Mouse (Mus musculus) neural tube, embryonic 14.5 days (tissue): ENCODE data around the gene Cdc40. TPM values are rescaled to one million over a fixed set of nuclear protein-coding genes. Genes with fewer than 3 reads are reported as not detected.
"Not testable (repeated sequence)": the region's sequence is repeated elsewhere in the genome, so short reads cannot be mapped to it uniquely, and the experiment has no call there.

ENCODE experiments used
- ATAC-seq: fragments of 200-750 bp; cut with Nextera tagmentation; 2 replicates; pipeline ENCODE4 v1.8.0; 2017; ENCODE audit warnings: low read depth, mild to moderate bottlenecking, moderate TSS enrichment, moderate library complexity
- H3K27ac ChIP-seq: fragments of 300-500 bp; sonication (generic); 2 replicates; pipeline ENCODE4 v1.5.1; 2014; ENCODE audit warnings: low read depth, mild to moderate bottlenecking, control low read depth, low read length, moderate library complexity, mixed read lengths
- H3K27me3 ChIP-seq: fragments of 300-500 bp; sonication (generic); 2 replicates; pipeline ENCODE4 v1.6.1; 2014; ENCODE audit warnings: low read length; ENCODE audit not compliant: control insufficient read depth, insufficient read depth
- H3K36me3 ChIP-seq: fragments of 300-500 bp; sonication (generic); 2 replicates; pipeline ENCODE4 v1.6.1; 2014; ENCODE audit warnings: low read length, mixed read lengths; ENCODE audit not compliant: control insufficient read depth, insufficient read depth
- H3K4me1 ChIP-seq: fragments of 300-500 bp; sonication (generic); 2 replicates; pipeline ENCODE4 v1.6.1; 2014; ENCODE audit warnings: low read length; ENCODE audit not compliant: control insufficient read depth, insufficient read depth
- H3K4me2 ChIP-seq: fragments of 300-500 bp; sonication (generic); 2 replicates; pipeline ENCODE4 v1.6.1; 2014; ENCODE audit warnings: mild to moderate bottlenecking, low read depth, low read length, control low read depth
- H3K4me3 ChIP-seq: fragments of 300-500 bp; sonication (generic); 2 replicates; pipeline ENCODE4 v1.5.1; 2014; ENCODE audit warnings: low read depth, low read length, control low read depth, mixed read lengths
- H3K9ac ChIP-seq: fragments of 300-500 bp; sonication (generic); replicated peaks from 2 replicates; pipeline ENCODE4 v1.6.1; 2014; ENCODE audit warnings: low read depth, mild to moderate bottlenecking, control low read depth, low read length, mixed read lengths
- H3K9me3 ChIP-seq: fragments of 300-500 bp; sonication (generic); 2 replicates; pipeline ENCODE4 v1.6.1; 2016; ENCODE audit warnings: low read length; ENCODE audit not compliant: control insufficient read depth
- WGBS: fragments of 180-500 bp; shearing (Covaris S2); extraction: QIAGEN DNeasy Blood & Tissue Kit; methylation state at CpG from one replicate; pipeline ENCODE4 v1.1.7; 2014; 5-methylcytosine and 5-hydroxymethylcytosine counted together
- polyA plus RNA-seq: library from polyadenylated mRNA; unstranded; fragments of >200 nt; fragmentation: Nextera tagmentation; extraction: Ambion mirVana; gene quantifications from 2 replicates; pipeline ENCODE4 v1.2.1, GENCODE M21; 2014

Gene Cdc40
- polyA plus RNA-seq, 1 experiment from 2014 or later = 26.5 TPM

DNA sequence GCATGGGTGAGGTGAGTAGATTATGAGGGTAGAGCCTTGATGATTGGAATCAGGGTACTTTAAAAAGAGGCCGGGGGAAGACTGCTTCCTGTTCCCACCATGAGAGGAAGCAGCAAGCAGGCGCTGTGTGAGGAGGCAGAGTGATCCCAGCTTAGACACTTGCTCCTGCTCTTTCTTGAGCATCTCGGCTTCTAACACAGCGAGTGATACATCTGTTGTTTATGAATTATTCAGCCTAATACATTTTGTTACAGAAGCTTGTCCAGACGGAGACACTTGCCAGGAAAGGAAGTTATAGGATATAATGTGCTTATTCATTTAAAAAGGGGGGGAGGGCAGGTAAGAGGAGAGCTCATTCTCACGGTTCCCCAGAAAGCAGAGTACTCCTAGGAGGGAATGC is 57.2 kb downstream of the Cdc40 start:
- no peaks in the 10 kb centered on the region for H3K27me3 ChIP-seq
- ATAC-seq = no peak
- no peaks in the 10 kb centered on the region for H3K9me3 ChIP-seq
- H3K4me3 ChIP-seq = no peak overlapping the region
- 73% methylated on average over 6 of the region's 6 CpGs for WGBS
- H3K9ac ChIP-seq = no peak overlapping the region
- no peaks in the 10 kb centered on the region for H3K4me1 ChIP-seq
- 0 out of 2 replicates have a peak, but pooled peaks cover 3% of the 10 kb centered on the region for H3K36me3 ChIP-seq
- H3K4me2 ChIP-seq = no peak overlapping the region
- H3K27ac ChIP-seq = no peak overlapping the region

DNA sequence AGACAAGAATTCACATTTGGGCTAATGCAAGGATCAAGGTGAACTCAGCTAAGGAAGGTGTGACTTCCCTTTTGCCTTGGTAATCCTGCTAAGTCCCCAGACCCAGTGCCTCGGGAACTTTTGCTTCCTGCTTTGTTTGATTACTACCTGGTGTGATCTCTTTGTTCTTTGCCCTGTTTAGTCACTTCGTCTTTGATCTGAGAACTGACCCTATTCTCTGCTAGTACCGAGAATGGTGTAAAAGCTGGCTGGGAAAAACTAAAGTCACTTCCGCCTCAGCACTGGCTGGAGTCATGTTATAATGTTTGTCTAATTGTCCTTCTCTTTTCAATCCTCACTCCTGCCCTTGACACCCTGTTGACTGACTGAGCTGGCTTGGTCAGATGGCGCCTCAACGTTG is 66.6 kb downstream of the Cdc40 start:
- H3K27me3 ChIP-seq = no peaks in the 10 kb centered on the region
- no peaks in the 10 kb centered on the region for H3K9me3 ChIP-seq
- H3K27ac ChIP-seq = no peak overlapping the region
- ATAC-seq = no peak
- no peaks in the 10 kb centered on the region for H3K36me3 ChIP-seq
- no peaks in the 10 kb centered on the region for H3K4me1 ChIP-seq
- H3K4me3 ChIP-seq = no peak overlapping the region
- WGBS = 59% methylated on average over 6 of the region's 6 CpGs
- no peak overlapping the region for H3K9ac ChIP-seq
- H3K4me2 ChIP-seq = no peak overlapping the region

DNA sequence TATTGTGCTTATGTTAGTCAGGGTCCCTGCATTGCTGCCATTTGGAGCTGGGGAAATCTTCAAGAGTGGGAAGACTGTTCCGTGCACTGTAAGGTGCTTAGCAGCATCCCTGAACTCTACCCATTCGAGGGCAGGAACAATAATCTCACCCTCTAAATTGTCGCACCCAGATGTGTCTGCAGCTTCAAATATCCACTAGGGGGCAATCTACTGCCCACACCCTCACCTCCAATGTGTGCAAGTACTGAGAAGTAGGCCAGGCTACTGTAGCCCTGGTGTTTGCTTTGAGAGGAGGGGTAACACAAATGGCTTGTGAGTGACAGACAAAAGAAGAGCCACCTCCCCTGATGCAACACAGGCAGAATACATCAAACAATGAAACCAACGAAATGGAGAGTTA is 69.5 kb downstream of the Cdc40 start:
- Histone ChIP-seq H3K27ac (no peak overlapping the region), H3K27me3 (no peaks in the 10 kb centered on the region), H3K4me2 (no peak overlapping the region), H3K36me3 (no peaks in the 10 kb centered on the region), H3K4me1 (no peaks in the 10 kb centered on the region), H3K9ac (no peak overlapping the region), H3K4me3 (no peak overlapping the region), H3K9me3 (no peaks in the 10 kb centered on the region)
- ATAC-seq = no peak
- WGBS = 71% methylated on average over 4 of the region's 4 CpGs

DNA sequence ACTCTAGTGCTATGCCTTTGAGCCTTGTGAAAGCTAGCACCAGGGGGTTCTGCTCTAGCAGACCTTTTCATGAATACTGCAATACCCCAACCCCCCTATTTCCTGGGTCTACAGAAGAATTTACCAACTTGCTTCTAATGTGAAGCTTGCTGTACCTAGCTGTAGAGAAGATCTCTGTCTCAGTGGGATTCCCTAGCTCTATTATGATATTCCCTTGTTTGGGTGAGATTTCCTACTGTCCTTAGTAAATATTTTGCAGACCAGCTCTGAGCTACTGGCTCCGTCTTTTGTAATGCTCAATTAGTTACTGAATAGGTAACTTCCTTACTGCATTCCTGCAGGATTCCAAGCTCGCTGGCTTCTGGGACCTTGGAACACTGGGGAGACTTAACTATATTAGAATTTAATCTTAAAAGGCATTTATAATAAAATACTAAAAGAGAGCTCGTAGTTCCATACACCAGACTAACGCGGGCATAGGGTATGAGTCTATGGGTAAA is 73.7 kb downstream of the Cdc40 start:
- ATAC-seq, H3K4me3 ChIP-seq, H3K4me1 ChIP-seq, H3K9me3 ChIP-seq, H3K36me3 ChIP-seq, H3K4me2 ChIP-seq, H3K27ac ChIP-seq, H3K27me3 ChIP-seq, H3K9ac ChIP-seq: not testable (repeated sequence)
- WGBS = 43% methylated on average over 5 of the region's 5 CpGs

GRCm38 (mm10) chr10:40806221-40806620 is 76.9 kb downstream of the Cdc40 start:
- Histone ChIP-seq H3K27me3 (no peaks in the 10 kb centered on the region), H3K36me3 (no peaks in the 10 kb centered on the region), H3K4me1 (no peaks in the 10 kb centered on the region), H3K4me3 (no peak overlapping the region), H3K27ac (no peak overlapping the region), H3K9ac (no peak overlapping the region), H3K9me3 (no peaks in the 10 kb centered on the region), H3K4me2 (no peak overlapping the region)
- WGBS = 86% methylated on average over 4 of the region's 4 CpGs
- no peak for ATAC-seq

GRCm38 (mm10) chr10:40805221-40805620 is 77.9 kb downstream of the Cdc40 start:
- H3K27ac ChIP-seq = no peak overlapping the region
- WGBS = 83% methylated on average over 1 of the region's 1 CpGs
- ATAC-seq = no peak
- H3K4me3 ChIP-seq = no peak overlapping the region
- no peak overlapping the region for H3K4me2 ChIP-seq
- no peaks in the 10 kb centered on the region for H3K36me3 ChIP-seq
- no peaks in the 10 kb centered on the region for H3K4me1 ChIP-seq
- no peak overlapping the region for H3K9ac ChIP-seq
- H3K9me3 ChIP-seq = no peaks in the 10 kb centered on the region
- no peaks in the 10 kb centered on the region for H3K27me3 ChIP-seq

- Histone ChIP-seq H3K4me3 (no peak overlapping the region), H3K27ac (no peak overlapping the region), H3K4me1 (no peaks in the 10 kb centered on the region), H3K9me3 (no peaks in the 10 kb centered on the region), H3K36me3 (no peaks in the 10 kb centered on the region), H3K27me3 (no peaks in the 10 kb centered on the region), H3K9ac (no peak overlapping the region), H3K4me2 (no peak overlapping the region)
- ATAC-seq = no peak
- WGBS = 84% methylated on average over 3 of the region's 3 CpGs
These were observed 91.0 kb downstream of the Cdc40 start for GRCm38 (mm10) chr10:40792115-40792514.

DNA sequence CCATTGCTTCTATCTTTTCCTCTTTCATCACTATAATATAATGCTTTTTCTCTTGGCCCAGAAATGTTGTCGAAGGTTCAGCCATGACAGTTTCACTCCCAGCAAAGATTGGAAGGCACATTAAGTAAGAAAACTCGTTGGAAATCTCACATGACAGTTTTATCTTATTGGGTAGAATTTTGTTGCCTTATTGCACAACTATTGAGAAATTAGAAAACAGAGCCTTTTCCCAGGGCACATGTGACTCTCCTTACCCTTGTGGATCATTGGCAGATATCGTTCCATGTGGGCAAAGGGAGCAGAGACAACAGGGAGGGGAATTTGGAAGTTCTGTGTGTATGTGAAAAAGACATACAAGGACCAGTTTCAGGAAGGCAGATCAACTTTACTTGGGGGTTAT is 92.7 kb downstream of the Cdc40 start:
- 85% methylated on average over 3 of the region's 3 CpGs for WGBS
- no peak overlapping the region for H3K4me2 ChIP-seq
- ATAC-seq = no peak

More for the DNA sequence above, 92.7 kb downstream of the Cdc40 start:
- Histone ChIP-seq H3K9me3 (no peaks in the 10 kb centered on the region), H3K27ac (no peak overlapping the region), H3K9ac (no peak overlapping the region), H3K4me3 (no peak overlapping the region), H3K36me3 (no peaks in the 10 kb centered on the region), H3K4me1 (no peaks in the 10 kb centered on the region), H3K27me3 (no peaks in the 10 kb centered on the region)
